Mouse (Mus musculus) lung, embryonic 15.5 days (tissue): ENCODE data around the gene Atp1a2. TPM values are rescaled to one million over a fixed set of nuclear protein-coding genes. Genes with fewer than 3 reads are reported as not detected.

Source experiments
- ATAC-seq: fragments of 200-750 bp; cut with Nextera tagmentation; 2 replicates; pipeline ENCODE4 v1.8.0; 2017; ENCODE audit warnings: moderate number of reproducible peaks, borderline replicate concordance; ENCODE audit not compliant: low FRiP score, low TSS enrichment; ENCODE audit errors: extremely low read depth
- H3K27ac ChIP-seq: fragments of 300-500 bp; sonication (generic); 2 replicates; pipeline ENCODE4 v1.5.1; 2015; ENCODE audit warnings: moderate library complexity, mild to moderate bottlenecking, inconsistent platforms
- H3K27me3 ChIP-seq: fragments of 300-500 bp; sonication (generic); 2 replicates; pipeline ENCODE4 v1.6.1; 2015; ENCODE audit warnings: inconsistent platforms
- H3K36me3 ChIP-seq: fragments of 300-500 bp; sonication (generic); 2 replicates; pipeline ENCODE4 v1.6.1; 2015; ENCODE audit warnings: inconsistent platforms
- H3K4me1 ChIP-seq: fragments of 300-500 bp; sonication (generic); 2 replicates; pipeline ENCODE4 v1.6.1; 2015; ENCODE audit warnings: inconsistent platforms
- H3K4me2 ChIP-seq: fragments of 300-500 bp; sonication (generic); 2 replicates; pipeline ENCODE4 v1.6.1; 2015; ENCODE audit warnings: inconsistent platforms, mild to moderate bottlenecking, moderate library complexity
- H3K4me3 ChIP-seq: fragments of 300-500 bp; sonication (generic); 2 replicates; pipeline ENCODE4 v1.5.1; 2015; ENCODE audit warnings: mild to moderate bottlenecking, inconsistent platforms
- H3K9ac ChIP-seq: fragments of 300-500 bp; sonication (generic); 2 replicates; pipeline ENCODE4 v1.6.1; 2015; ENCODE audit warnings: inconsistent platforms
- H3K9me3 ChIP-seq: fragments of 300-500 bp; sonication (generic); 2 replicates; pipeline ENCODE4 v1.6.1; 2016; ENCODE audit warnings: inconsistent platforms
- WGBS: fragments of 180-500 bp; shearing (Covaris S2); methylation state at CpG from one replicate; pipeline ENCODE4 v1.1.7; 2015; 5-methylcytosine and 5-hydroxymethylcytosine counted together
- polyA plus RNA-seq: library from polyadenylated mRNA; unstranded; fragments of >200 nt; fragmentation: Nextera tagmentation; extraction: Ambion mirVana; gene quantifications from 2 replicates; pipeline ENCODE4 v1.2.1, GENCODE M21; 2015

Gene Atp1a2
- polyA plus RNA-seq, 1 experiment from 2014 or later = 5.7 TPM

GRCm38 (mm10) chr1:172300247-172300646 is 2.4 kb upstream of the Atp1a2 start:
- H3K4me2 ChIP-seq = no peak overlapping the region
- H3K36me3 ChIP-seq = no peaks in the 10 kb centered on the region
- no peaks in the 10 kb centered on the region for H3K9me3 ChIP-seq
- H3K9ac ChIP-seq = no peak overlapping the region
- no peak for ATAC-seq
- no peak overlapping the region for H3K27ac ChIP-seq
- no peak overlapping the region for H3K4me3 ChIP-seq
- no peaks in the 10 kb centered on the region for H3K27me3 ChIP-seq
- H3K4me1 ChIP-seq = peaks cover 33% of the 10 kb centered on the region
- 69% methylated on average over 5 of the region's 5 CpGs for WGBS

- H3K9ac ChIP-seq = no peak overlapping the region
- H3K4me2 ChIP-seq = no peak overlapping the region
- H3K9me3 ChIP-seq = no peaks in the 10 kb centered on the region
- no peak overlapping the region for H3K4me3 ChIP-seq
- H3K36me3 ChIP-seq = no peaks in the 10 kb centered on the region
- WGBS = 64% methylated on average over 7 of the region's 7 CpGs
- H3K27me3 ChIP-seq = no peaks in the 10 kb centered on the region
- no peak for ATAC-seq
- no peak overlapping the region for H3K27ac ChIP-seq
- peaks cover 37% of the 10 kb centered on the region for H3K4me1 ChIP-seq
These were observed 1.7 kb upstream of the Atp1a2 start for GRCm38 (mm10) chr1:172299528-172299927.

- Histone ChIP-seq H3K27ac (peak overlapping the region; percentile 75), H3K4me2 (peak overlapping the region; percentile 55), H3K9ac (peak overlapping the region; percentile 25), H3K27me3 (no peaks in the 10 kb centered on the region), H3K9me3 (no peaks in the 10 kb centered on the region), H3K36me3 (no peaks in the 10 kb centered on the region), H3K4me1 (peaks cover 33% of the 10 kb centered on the region), H3K4me3 (peak overlapping the region; percentile 31)
- WGBS = 63% methylated on average over 6 of the region's 6 CpGs
- ATAC-seq = no peak
These were observed 901 bp downstream of the Atp1a2 start for GRCm38 (mm10) chr1:172296816-172297510.

- Histone ChIP-seq H3K4me3 (no peak overlapping the region), H3K4me1 (peaks cover 33% of the 10 kb centered on the region)
- peak; percentile 46; the same call in 1 of the 2 replicates for ATAC-seq
These were observed 2.1 kb downstream of the Atp1a2 start for GRCm38 (mm10) chr1:172295751-172296197.

GRCm38 (mm10) chr1:172293449-172293848 is 4.4 kb downstream of the Atp1a2 start:
- H3K4me3 ChIP-seq = no peak overlapping the region
- no peaks in the 10 kb centered on the region for H3K27me3 ChIP-seq
- no peak overlapping the region for H3K9ac ChIP-seq
- H3K4me1 ChIP-seq = peaks cover 33% of the 10 kb centered on the region
- H3K9me3 ChIP-seq = no peaks in the 10 kb centered on the region
- H3K4me2 ChIP-seq = no peak overlapping the region
- no peak overlapping the region for H3K27ac ChIP-seq
- no peak for ATAC-seq
- H3K36me3 ChIP-seq = no peaks in the 10 kb centered on the region
- 89% methylated on average over 11 of the region's 11 CpGs for WGBS

More at GRCm38 (mm10) chr1:172295751-172296197, 2.1 kb downstream of the Atp1a2 start:
- peak overlapping the region; percentile 46; the same call in 1 of the 2 replicates for H3K27ac ChIP-seq
- peak overlapping the region; percentile 55; the same call in 1 of the 2 replicates for H3K4me2 ChIP-seq
- H3K27me3 ChIP-seq = no peaks in the 10 kb centered on the region
- H3K9me3 ChIP-seq = no peaks in the 10 kb centered on the region
- 29% methylated on average over 4 of the region's 4 CpGs for WGBS
- no peak overlapping the region for H3K9ac ChIP-seq
- no peaks in the 10 kb centered on the region for H3K36me3 ChIP-seq

- ATAC-seq = no peak
- Histone ChIP-seq H3K4me3 (no peak overlapping the region), H3K9me3 (no peaks in the 10 kb centered on the region), H3K27me3 (no peaks in the 10 kb centered on the region), H3K4me2 (no peak overlapping the region), H3K27ac (no peak overlapping the region), H3K4me1 (peaks cover 30% of the 10 kb centered on the region), H3K9ac (no peak overlapping the region), H3K36me3 (no peaks in the 10 kb centered on the region)
- 78% methylated on average over 2 of the region's 2 CpGs for WGBS
These were observed 5.0 kb downstream of the Atp1a2 start for GRCm38 (mm10) chr1:172292880-172293279.

- ATAC-seq = no peak
- Histone ChIP-seq H3K9me3 (no peaks in the 10 kb centered on the region), H3K36me3 (no peaks in the 10 kb centered on the region), H3K9ac (no peak overlapping the region), H3K4me1 (no peaks in the 10 kb centered on the region), H3K4me3 (no peak overlapping the region), H3K27me3 (no peaks in the 10 kb centered on the region), H3K4me2 (no peak overlapping the region), H3K27ac (no peak overlapping the region)
- 68% methylated on average over 3 of the region's 3 CpGs for WGBS
These were observed 8.3 kb downstream of the Atp1a2 start for GRCm38 (mm10) chr1:172289617-172289946.

- no peaks in the 10 kb centered on the region for H3K4me1 ChIP-seq
- no peak overlapping the region for H3K27ac ChIP-seq
- H3K36me3 ChIP-seq = no peaks in the 10 kb centered on the region
- no peak overlapping the region for H3K4me2 ChIP-seq
- no peaks in the 10 kb centered on the region for H3K9me3 ChIP-seq
- WGBS = 88% methylated on average over 11 of the region's 11 CpGs
- no peaks in the 10 kb centered on the region for H3K27me3 ChIP-seq
- no peak for ATAC-seq
- no peak overlapping the region for H3K4me3 ChIP-seq
- H3K9ac ChIP-seq = no peak overlapping the region
These were observed 8.8 kb downstream of the Atp1a2 start for GRCm38 (mm10) chr1:172288900-172289616.

- peaks cover 3% of the 10 kb centered on the region; the same call in 1 of the 2 replicates for H3K4me1 ChIP-seq
- no peaks in the 10 kb centered on the region for H3K27me3 ChIP-seq
- no peaks in the 10 kb centered on the region for H3K9me3 ChIP-seq
- no peak overlapping the region for H3K4me2 ChIP-seq
- H3K9ac ChIP-seq = no peak overlapping the region
- no peak overlapping the region for H3K4me3 ChIP-seq
- no peaks in the 10 kb centered on the region for H3K36me3 ChIP-seq
- WGBS = 82% methylated on average over 5 of the region's 5 CpGs
- H3K27ac ChIP-seq = no peak overlapping the region
- ATAC-seq = no peak
These were observed 11.1 kb downstream of the Atp1a2 start for GRCm38 (mm10) chr1:172286740-172287139.

GRCm38 (mm10) chr1:172284221-172284620 is 13.6 kb downstream of the Atp1a2 start:
- no peak overlapping the region for H3K4me2 ChIP-seq
- no peak overlapping the region for H3K4me3 ChIP-seq
- WGBS = 88% methylated on average over 14 of the region's 14 CpGs
- H3K27me3 ChIP-seq = no peaks in the 10 kb centered on the region
- no peak for ATAC-seq
- no peaks in the 10 kb centered on the region for H3K9me3 ChIP-seq
- peaks cover 4% of the 10 kb centered on the region; the same call in 1 of the 2 replicates for H3K4me1 ChIP-seq
- H3K27ac ChIP-seq = no peak overlapping the region
- no peak overlapping the region for H3K9ac ChIP-seq
- no peaks in the 10 kb centered on the region for H3K36me3 ChIP-seq

GRCm38 (mm10) chr1:172283073-172283472 is 14.8 kb downstream of the Atp1a2 start:
- Histone ChIP-seq H3K4me2 (no peak overlapping the region), H3K27me3 (no peaks in the 10 kb centered on the region), H3K9ac (no peak overlapping the region), H3K36me3 (no peaks in the 10 kb centered on the region), H3K27ac (no peak overlapping the region), H3K9me3 (no peaks in the 10 kb centered on the region), H3K4me1 (peaks cover 4% of the 10 kb centered on the region; the same call in 1 of the 2 replicates), H3K4me3 (no peak overlapping the region)
- no peak for ATAC-seq
- 93% methylated on average over 6 of the region's 6 CpGs for WGBS
